Mouse (Mus musculus) small intestine, adult 2 months (tissue): ENCODE results near the gene Yjefn3. TPM values are rescaled to one million over a fixed set of nuclear protein-coding genes. Genes with fewer than 3 reads are reported as not detected.

Source experiments
- H3K27ac ChIP-seq: fragments of 200-500 bp; 2 replicates; pipeline ENCODE4 v1.5.1; 2012; ENCODE audit warnings: low read depth, low read length, control low read depth, inconsistent platforms; ENCODE audit not compliant: insufficient read depth
- H3K27me3 ChIP-seq: fragments of 200-500 bp; 2 replicates; pipeline ENCODE4 v1.6.1; 2012; ENCODE audit warnings: mild to moderate bottlenecking, moderate library complexity, low read length, inconsistent platforms; ENCODE audit not compliant: control insufficient read depth, insufficient read depth
- H3K36me3 ChIP-seq: fragments of 200-500 bp; 2 replicates; pipeline ENCODE4 v1.6.1; 2012; ENCODE audit warnings: mild to moderate bottlenecking, low read length, control low read depth, inconsistent platforms; ENCODE audit not compliant: control insufficient read depth, insufficient read depth
- H3K4me1 ChIP-seq: fragments of 200-500 bp; 2 replicates; pipeline ENCODE4 v1.6.1; 2012; ENCODE audit warnings: low read length, inconsistent platforms, mixed read lengths; ENCODE audit not compliant: control insufficient read depth, insufficient read depth, insufficient read length
- H3K4me3 ChIP-seq: fragments of 200-500 bp; 2 replicates; pipeline ENCODE4 v1.5.1; 2012; ENCODE audit warnings: low read depth, mild to moderate bottlenecking, control low read depth, inconsistent platforms, low read length, moderate library complexity
- CTCF ChIP-seq: fragments of 200-500 bp; IDR thresholded peaks from 2 replicates; pipeline ENCODE4 v1.5.1; 2012; ENCODE audit warnings: low read depth, mild to moderate bottlenecking, control low read depth, inconsistent platforms, low read length, moderate library complexity, mixed read lengths; ENCODE audit not compliant: insufficient replicate concordance, insufficient read length; ENCODE audit errors: extremely low read depth
- POLR2A ChIP-seq: fragments of 200-500 bp; IDR thresholded peaks from 2 replicates; pipeline ENCODE4 v1.6.1; 2012; ENCODE audit warnings: low read depth, mild to moderate bottlenecking, control low read depth, inconsistent platforms, low read length, moderate library complexity
- WGBS: fragments of 180-500 bp; shearing (Covaris S2); methylation state at CpG from one replicate; pipeline ENCODE4 v1.1.7; 2018; 5-methylcytosine and 5-hydroxymethylcytosine counted together
- polyA plus RNA-seq: library from polyadenylated mRNA; depleted of rRNA; stranded (reverse); fragments of >200 nt; gene quantifications from 2 replicates; pipeline ENCODE4 v1.2.3, GENCODE M21; 2012

Yjefn3 gene
- polyA plus RNA-seq, 1 experiment, result 4.6 TPM

- Histone ChIP-seq H3K36me3 (peaks cover 38% of the 10 kb centered on the region), H3K27ac (no peak overlapping the region), H3K4me1 (peaks cover 8% of the 10 kb centered on the region), H3K4me3 (no peak overlapping the region), H3K27me3 (no peaks in the 10 kb centered on the region)
- 96% methylated on average over 2 of the region's 2 CpGs for WGBS
- no peak for TF ChIP-seq CTCF
- TF ChIP-seq POLR2A, result no peak
Observed at GRCm38 (mm10) chr8:69907106-69907505, 4.6 kb upstream of the Yjefn3 start.

GRCm38 (mm10) chr8:69906260-69906659 is 3.7 kb upstream of the Yjefn3 start:
- 91% methylated on average over 2 of the region's 2 CpGs for WGBS
- H3K4me3 ChIP-seq, result no peak overlapping the region
- H3K36me3 ChIP-seq, result peaks cover 30% of the 10 kb centered on the region
- no peak overlapping the region for H3K27ac ChIP-seq
- H3K4me1 ChIP-seq, result peaks cover 10% of the 10 kb centered on the region
- H3K27me3 ChIP-seq, result no peaks in the 10 kb centered on the region
- TF ChIP-seq POLR2A (no peak), CTCF (no peak)

DNA sequence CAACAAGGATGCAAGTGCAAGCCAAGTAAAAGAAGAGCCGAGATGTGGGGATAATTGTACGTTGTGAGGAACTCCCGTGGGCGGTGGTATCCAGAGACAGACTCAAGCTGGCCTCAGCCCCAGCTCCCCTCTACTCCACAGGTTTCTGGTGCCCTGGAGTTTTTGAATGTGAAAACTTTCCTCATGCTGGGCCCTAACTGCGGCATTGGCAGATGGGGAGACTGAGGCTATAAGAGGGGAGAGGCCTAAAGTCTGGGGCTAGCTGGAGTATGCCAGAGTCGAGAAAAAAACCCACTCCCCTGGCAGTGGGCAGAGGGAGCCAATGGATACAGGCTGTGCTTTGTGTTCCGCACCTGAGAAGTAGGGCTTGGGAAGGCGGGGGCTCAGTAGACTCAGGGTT is 1.6 kb upstream of the Yjefn3 start:
- Histone ChIP-seq H3K36me3 (peaks cover 11% of the 10 kb centered on the region), H3K27ac (no peak overlapping the region), H3K27me3 (no peaks in the 10 kb centered on the region), H3K4me3 (no peak overlapping the region), H3K4me1 (peaks cover 15% of the 10 kb centered on the region)
- no peak for TF ChIP-seq CTCF
- TF ChIP-seq POLR2A, result no peak
- 87% methylated on average over 8 of the region's 8 CpGs for WGBS

DNA sequence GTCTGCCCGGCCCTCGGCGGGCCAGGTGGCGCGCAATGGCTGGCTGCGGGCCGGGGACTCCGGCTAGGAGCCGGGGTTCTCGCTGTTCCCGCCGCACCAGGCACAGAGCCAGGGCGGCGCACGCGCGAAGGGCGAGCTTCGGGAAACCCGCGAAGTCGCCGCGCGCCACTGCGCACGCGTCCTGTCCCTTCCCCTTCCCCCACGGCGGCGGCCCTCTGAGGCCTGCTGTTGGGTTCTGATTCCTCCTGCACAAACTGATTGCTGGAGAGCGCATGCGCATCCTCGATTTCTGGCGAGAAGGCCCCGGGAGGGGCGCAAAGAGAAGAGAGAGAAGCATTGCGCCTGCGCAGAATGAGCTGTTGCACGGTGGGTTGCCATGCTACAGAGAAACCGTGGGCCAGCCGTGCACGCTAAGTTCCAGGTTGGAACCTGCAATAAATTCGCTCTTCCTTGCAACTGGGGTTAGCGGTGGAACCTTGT is 591 bp upstream of the Yjefn3 start:
- Histone ChIP-seq H3K36me3 (peaks cover 2% of the 10 kb centered on the region; the same call in 1 of the 2 replicates), H3K4me3 (peak overlapping the region; percentile 90), H3K27ac (peak overlapping the region; percentile 86), H3K4me1 (peaks cover 15% of the 10 kb centered on the region), H3K27me3 (no peaks in the 10 kb centered on the region)
- TF ChIP-seq POLR2A (peak; percentile 59), CTCF (0 out of 2 replicates have a peak, but pooled peaks have one; percentile 5)
- under 1% methylated on average over 45 of the region's 45 CpGs for WGBS

- peak overlapping the region; percentile 90 for H3K4me3 ChIP-seq
- WGBS, result under 1% methylated on average over 41 of the region's 41 CpGs
- H3K36me3 ChIP-seq, result peaks cover 3% of the 10 kb centered on the region; the same call in 1 of the 2 replicates
- H3K4me1 ChIP-seq, result peaks cover 18% of the 10 kb centered on the region
- peak overlapping the region; percentile 86 for H3K27ac ChIP-seq
- no peaks in the 10 kb centered on the region for H3K27me3 ChIP-seq
- TF ChIP-seq CTCF (peak; percentile 83), POLR2A (peak; percentile 83; the same call in 1 of the 2 replicates)
Observed at GRCm38 (mm10) chr8:69901484-69902162, 889 bp downstream of the Yjefn3 start.

- TF ChIP-seq CTCF, result no peak
- no peak for TF ChIP-seq POLR2A
- Histone ChIP-seq H3K27me3 (no peaks in the 10 kb centered on the region), H3K4me1 (peaks cover 18% of the 10 kb centered on the region), H3K36me3 (peaks cover 4% of the 10 kb centered on the region; the same call in 1 of the 2 replicates), H3K4me3 (peak overlapping the region; percentile 90), H3K27ac (peak overlapping the region; percentile 86)
- 9% methylated on average over 12 of the region's 12 CpGs for WGBS
Observed at GRCm38 (mm10) chr8:69900895-69901451, 1.5 kb downstream of the Yjefn3 start.

DNA sequence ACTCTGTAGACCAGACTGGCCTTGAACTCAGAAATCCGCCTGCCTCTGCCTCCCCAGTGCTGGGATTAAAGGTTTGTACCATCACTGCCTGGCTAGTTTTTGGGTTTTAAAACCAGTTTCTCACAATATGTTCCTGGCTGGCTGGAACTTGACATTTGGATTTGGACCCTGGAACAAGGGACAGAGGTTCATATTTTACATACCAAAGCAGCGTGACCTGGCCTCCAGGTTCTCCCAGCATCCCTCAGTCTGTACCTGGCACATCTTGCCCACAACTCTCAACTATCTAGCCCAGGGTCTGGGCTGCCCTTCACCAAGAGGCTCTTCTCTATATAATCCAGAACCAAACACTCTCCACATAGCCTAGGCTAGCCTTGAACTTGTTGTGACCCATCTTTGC is 2.6 kb downstream of the Yjefn3 start:
- Histone ChIP-seq H3K4me1 (peaks cover 18% of the 10 kb centered on the region), H3K36me3 (peaks cover 5% of the 10 kb centered on the region; the same call in 1 of the 2 replicates), H3K27ac (no peak overlapping the region), H3K27me3 (no peaks in the 10 kb centered on the region), H3K4me3 (no peak overlapping the region)
- TF ChIP-seq POLR2A (no peak), CTCF (no peak)
- 73% methylated on average over 2 of the region's 2 CpGs for WGBS
